Mouse (Mus musculus) testis, adult 2 months (tissue): ENCODE data around the gene Tedc1. TPM values are rescaled to one million over a fixed set of nuclear protein-coding genes. Genes with fewer than 3 reads are reported as not detected.

Experiments used
- H3K27ac ChIP-seq: fragments of 200-500 bp; 2 replicates; pipeline ENCODE4 v1.5.1; 2012; ENCODE audit warnings: low read depth, low read length; ENCODE audit not compliant: control insufficient read depth, insufficient read depth
- H3K27me3 ChIP-seq: fragments of 200-500 bp; 2 replicates; pipeline ENCODE4 v1.6.1; 2012; ENCODE audit warnings: mild to moderate bottlenecking, low read length, moderate library complexity; ENCODE audit not compliant: control insufficient read depth, insufficient read depth
- H3K36me3 ChIP-seq: fragments of 200-500 bp; 2 replicates; pipeline ENCODE4 v1.6.1; 2012; ENCODE audit warnings: mild to moderate bottlenecking, low read length; ENCODE audit not compliant: control insufficient read depth, insufficient read depth
- H3K4me1 ChIP-seq: fragments of 200-500 bp; 2 replicates; pipeline ENCODE4 v1.6.1; 2012; ENCODE audit warnings: low read length; ENCODE audit not compliant: control insufficient read depth, insufficient read depth
- H3K4me3 ChIP-seq: fragments of 200-500 bp; 2 replicates; pipeline ENCODE4 v1.5.1; 2012; ENCODE audit warnings: low read depth, mild to moderate bottlenecking, low read length, moderate library complexity, mixed read lengths; ENCODE audit not compliant: control insufficient read depth
- CTCF ChIP-seq: fragments of 200-500 bp; IDR thresholded peaks from 2 replicates; pipeline ENCODE4 v1.5.1; 2012; ENCODE audit warnings: low read depth, mild to moderate bottlenecking, inconsistent platforms, low read length, moderate library complexity; ENCODE audit not compliant: control insufficient read depth, insufficient read depth, insufficient replicate concordance
- POLR2A ChIP-seq: fragments of 200-500 bp; IDR thresholded peaks from 2 replicates; pipeline ENCODE4 v1.6.1; 2012; ENCODE audit warnings: low read depth, mild to moderate bottlenecking, inconsistent platforms, low read length, moderate library complexity; ENCODE audit not compliant: control insufficient read depth
- polyA plus RNA-seq: library from polyadenylated mRNA; depleted of rRNA; stranded (reverse); fragments of >200 nt; gene quantifications from 2 replicates; pipeline ENCODE4 v1.2.3, GENCODE M21; 2012

Tedc1 gene
- polyA plus RNA-seq, 1 experiment = 46.9 TPM

DNA sequence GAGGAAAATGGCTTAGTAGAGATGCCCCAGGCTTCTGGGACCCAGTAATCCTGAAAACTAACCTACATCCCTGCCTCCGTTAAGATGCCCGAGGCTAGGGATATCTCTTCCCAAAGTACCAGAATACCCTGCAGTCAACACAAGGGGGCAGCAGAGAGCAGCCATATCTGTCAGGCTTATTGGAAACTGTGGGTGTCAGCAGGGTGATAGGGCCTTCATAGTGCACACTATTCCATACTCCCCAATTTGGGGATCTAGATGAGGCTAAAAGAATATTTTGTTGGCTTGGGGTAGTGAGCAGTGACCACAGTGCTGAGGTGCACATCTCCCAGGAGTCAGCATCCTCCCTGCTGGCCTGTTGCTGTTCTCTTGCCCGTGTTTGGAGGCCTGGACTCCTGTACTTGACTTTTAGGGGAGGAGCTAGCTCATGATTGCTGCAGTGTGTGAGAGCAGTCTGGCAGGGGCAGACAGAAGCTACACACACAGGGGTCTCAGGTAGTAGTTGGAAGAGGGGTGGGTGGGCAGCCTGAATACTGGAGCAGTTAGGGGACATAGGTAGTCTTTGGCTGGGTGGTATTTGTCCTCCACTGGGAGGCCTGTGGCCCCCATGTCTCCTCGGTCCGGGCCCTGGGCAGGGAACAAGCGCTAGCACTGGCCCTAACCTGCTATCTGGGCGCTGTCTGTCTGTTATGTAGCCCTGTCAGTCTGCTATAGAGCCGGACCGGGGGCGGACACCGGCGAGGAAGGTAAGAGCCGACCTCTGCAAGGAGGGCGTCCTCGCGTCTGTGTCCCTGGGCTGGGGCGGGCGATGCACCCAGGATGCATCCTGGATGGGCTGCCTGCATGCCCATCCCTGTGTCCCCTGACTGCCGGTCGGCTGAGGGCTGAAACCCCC is 36.5 kb upstream of the Tedc1 start:
- no peaks in the 10 kb centered on the region for H3K4me1 ChIP-seq
- no peak for TF ChIP-seq POLR2A
- TF ChIP-seq CTCF = peak; percentile 59; the same call in 1 of the 2 replicates
- no peak overlapping the region for H3K4me3 ChIP-seq
- no peaks in the 10 kb centered on the region for H3K27me3 ChIP-seq
- peaks cover 2% of the 10 kb centered on the region; the same call in 1 of the 2 replicates for H3K36me3 ChIP-seq
- H3K27ac ChIP-seq = no peak overlapping the region

DNA sequence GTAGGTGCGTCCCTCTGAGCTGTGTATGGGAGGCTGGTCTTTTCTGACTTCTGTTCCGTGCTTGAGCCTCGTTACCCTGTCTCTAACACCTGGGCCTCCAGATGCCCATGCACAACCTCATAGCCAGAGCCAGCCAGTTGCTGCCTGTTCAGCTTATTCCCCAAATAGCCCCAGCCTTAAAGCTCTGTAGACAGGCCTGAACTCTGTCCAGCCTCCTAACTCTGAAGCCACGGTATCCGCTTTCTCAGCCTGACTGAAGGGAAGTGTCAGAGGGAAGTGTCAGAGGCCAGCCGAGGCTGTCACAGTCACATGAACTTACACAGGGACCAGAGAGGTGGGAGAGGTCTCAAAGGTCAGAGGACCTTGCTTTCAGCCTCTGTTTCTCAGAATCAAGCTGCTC is 31.5 kb upstream of the Tedc1 start:
- Histone ChIP-seq H3K36me3 (peaks cover 2% of the 10 kb centered on the region), H3K4me1 (no peaks in the 10 kb centered on the region), H3K27me3 (no peaks in the 10 kb centered on the region), H3K4me3 (no peak overlapping the region), H3K27ac (no peak overlapping the region)
- TF ChIP-seq CTCF (no peak), POLR2A (no peak)

DNA sequence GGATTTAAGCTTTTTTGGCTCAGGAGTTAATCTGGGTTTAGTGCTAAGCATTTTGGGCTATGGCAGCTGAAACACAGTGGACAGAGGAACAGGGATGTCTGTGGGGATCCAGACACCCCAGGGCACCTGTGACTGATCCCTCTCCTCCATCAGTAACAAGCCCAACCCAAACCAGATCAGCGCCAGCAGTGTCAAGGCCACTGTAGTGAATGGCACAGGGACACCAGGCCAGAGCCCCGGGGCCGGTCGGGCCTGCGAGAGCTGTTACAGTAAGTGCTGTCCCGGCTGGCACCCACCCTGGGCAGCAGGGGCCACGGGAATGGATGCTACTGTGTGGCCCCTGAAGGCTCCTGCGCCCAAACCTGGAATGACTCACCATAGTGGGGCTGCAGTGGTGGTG is 25.5 kb upstream of the Tedc1 start:
- Histone ChIP-seq H3K4me1 (no peaks in the 10 kb centered on the region), H3K27me3 (no peaks in the 10 kb centered on the region), H3K27ac (no peak overlapping the region), H3K4me3 (no peak overlapping the region), H3K36me3 (peaks cover 2% of the 10 kb centered on the region)
- TF ChIP-seq POLR2A (no peak), CTCF (no peak)

DNA sequence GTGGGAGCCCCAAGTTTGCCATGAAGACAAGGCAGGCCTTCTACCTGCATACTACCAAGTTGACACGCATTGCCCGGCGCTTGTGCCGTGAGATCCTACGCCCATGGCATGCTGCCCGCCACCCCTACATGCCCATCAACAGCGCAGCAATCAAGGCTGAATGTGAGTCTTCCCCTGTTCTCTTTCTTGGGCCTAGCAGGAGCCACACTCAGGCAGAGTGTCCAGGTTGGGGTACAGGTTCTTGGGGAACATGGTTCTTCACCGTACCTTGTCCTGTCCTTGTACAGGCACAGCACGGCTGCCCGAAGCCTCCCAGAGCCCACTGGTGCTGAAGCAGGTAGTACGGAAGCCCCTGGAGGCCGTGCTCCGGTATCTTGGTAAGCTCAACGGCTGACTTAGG is 24.6 kb upstream of the Tedc1 start:
- no peak overlapping the region for H3K27ac ChIP-seq
- no peaks in the 10 kb centered on the region for H3K4me1 ChIP-seq
- peaks cover 2% of the 10 kb centered on the region; the same call in 1 of the 2 replicates for H3K36me3 ChIP-seq

DNA sequence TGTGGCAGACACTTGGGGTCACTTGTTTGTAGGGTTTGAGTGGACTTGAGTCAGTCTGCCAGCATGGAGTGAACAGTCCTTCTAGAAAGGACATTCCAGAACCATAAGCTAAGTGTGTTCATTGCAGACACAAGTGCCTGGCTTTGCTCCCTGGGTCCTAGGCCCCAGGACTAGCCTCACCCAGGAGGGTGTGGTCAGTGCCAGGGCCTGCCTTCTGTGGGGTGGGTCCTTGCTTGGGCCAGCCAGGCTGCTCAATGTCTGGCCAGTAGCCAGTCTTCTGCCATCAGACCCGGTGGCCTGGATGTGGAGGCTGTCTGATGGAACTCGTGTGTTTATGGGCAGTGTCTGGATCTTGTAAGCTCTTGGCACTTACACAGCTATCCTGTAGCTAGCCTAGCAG is 23.7 kb upstream of the Tedc1 start:
- Histone ChIP-seq H3K4me3 (no peak overlapping the region), H3K27me3 (no peaks in the 10 kb centered on the region), H3K4me1 (no peaks in the 10 kb centered on the region), H3K27ac (no peak overlapping the region), H3K36me3 (peaks cover 2% of the 10 kb centered on the region; the same call in 1 of the 2 replicates)
- no peak for TF ChIP-seq CTCF
- TF ChIP-seq POLR2A = no peak

More for the DNA sequence above, 24.6 kb upstream of the Tedc1 start:
- H3K4me3 ChIP-seq = no peak overlapping the region
- H3K27me3 ChIP-seq = no peaks in the 10 kb centered on the region
- TF ChIP-seq CTCF (no peak), POLR2A (no peak)

DNA sequence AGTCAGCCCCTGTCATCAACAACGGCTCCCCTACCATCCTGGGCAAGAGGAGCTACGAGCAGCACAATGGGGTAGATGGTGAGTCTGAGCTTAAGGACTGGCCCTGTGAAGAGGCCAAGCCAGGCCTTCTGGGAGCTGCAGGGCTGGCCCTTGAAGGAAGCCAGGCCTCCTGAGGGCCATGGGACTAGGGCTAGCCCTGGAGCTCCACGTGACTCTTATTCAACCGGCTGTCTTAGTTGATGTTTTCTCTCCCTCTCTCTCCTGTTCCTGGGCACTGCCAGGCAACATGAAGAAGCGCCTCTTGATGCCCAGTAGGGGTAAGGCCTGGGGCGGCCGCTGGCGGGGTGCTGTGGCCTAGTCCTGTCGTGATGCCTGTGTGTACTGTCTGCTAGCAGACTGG is 23.0 kb upstream of the Tedc1 start:
- Histone ChIP-seq H3K4me1 (no peaks in the 10 kb centered on the region), H3K27ac (no peak overlapping the region), H3K4me3 (no peak overlapping the region), H3K36me3 (peaks cover 2% of the 10 kb centered on the region; the same call in 1 of the 2 replicates), H3K27me3 (no peaks in the 10 kb centered on the region)
- no peak for TF ChIP-seq CTCF
- TF ChIP-seq POLR2A = no peak

DNA sequence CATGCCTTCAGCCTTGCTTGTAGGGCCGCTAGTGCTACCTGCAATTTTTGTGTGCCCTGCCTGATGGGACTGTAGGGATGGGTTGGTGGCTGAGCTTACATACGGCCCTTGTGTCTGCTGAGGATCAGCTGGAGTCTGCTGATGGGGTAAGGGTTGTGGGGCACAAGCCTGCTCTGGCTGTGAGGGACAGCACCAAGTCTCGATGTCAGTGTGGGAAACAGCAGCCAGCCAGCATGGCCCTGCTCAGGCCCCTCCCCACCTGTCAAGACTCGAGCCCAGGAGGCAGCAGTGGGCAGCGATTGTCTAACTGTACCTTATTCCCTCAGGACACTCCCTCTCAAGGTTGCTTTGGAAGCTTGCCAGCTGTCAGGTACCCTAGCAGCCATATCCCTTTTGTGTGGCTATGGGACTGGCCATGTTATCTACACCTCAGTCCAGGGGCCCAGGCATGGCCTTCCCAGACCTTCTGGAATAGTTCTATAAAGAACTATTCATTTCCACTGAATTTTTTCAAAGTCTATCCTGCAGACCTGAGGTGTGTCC is 22.3 kb upstream of the Tedc1 start:
- Histone ChIP-seq H3K36me3 (peaks cover 2% of the 10 kb centered on the region; the same call in 1 of the 2 replicates), H3K4me3 (no peak overlapping the region), H3K27me3 (no peaks in the 10 kb centered on the region), H3K4me1 (peaks cover 2% of the 10 kb centered on the region), H3K27ac (no peak overlapping the region)
- TF ChIP-seq POLR2A (no peak), CTCF (0 out of 2 replicates have a peak, but pooled peaks have one; percentile 1)

DNA sequence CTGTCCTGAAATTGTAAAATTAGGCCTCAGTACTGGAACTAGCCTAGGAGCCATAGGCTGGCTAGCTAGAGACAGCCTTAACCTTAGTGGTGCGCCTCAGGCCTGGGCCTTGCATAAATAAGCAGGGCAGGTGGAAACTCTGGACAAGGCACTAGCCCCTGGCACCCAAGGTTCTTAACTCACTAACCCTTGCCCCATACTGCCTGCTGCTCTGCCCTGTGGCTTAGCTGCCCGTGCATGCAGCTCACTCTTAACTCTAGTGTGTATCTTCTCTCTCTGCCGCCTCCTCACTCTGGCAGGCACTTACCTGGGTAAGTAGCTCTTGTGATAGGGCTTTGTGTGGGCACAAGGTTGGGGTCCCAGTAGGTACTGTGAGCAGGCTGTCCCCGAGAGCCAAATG is 21.7 kb upstream of the Tedc1 start:
- Histone ChIP-seq H3K27me3 (no peaks in the 10 kb centered on the region), H3K27ac (no peak overlapping the region), H3K4me3 (no peak overlapping the region), H3K4me1 (peaks cover 7% of the 10 kb centered on the region), H3K36me3 (peaks cover 2% of the 10 kb centered on the region; the same call in 1 of the 2 replicates)
- TF ChIP-seq CTCF = no peak
- no peak for TF ChIP-seq POLR2A
